10 mouse cellular contexts compared by ENCODE assay signal in genomic region chr7:80379531-80379930, GRCm38 (mm10). TPM values are rescaled to one million over a fixed set of nuclear protein-coding genes. Genes with fewer than 3 reads are reported as not detected.
DNase-seq lines count a peak whose midpoint lies in the region; ATAC-seq and TF ChIP-seq lines count a peak whose summit lies in the region.
"Had no signal": no experiment of that assay in that cellular context is flagged by ENCODE, and none has a peak within 500 bp of the region (broad histone marks: within the 10 kb centered on the region; RNA-seq: fewer than 3 reads in every experiment).

No protein-coding gene starts in this region.

- H3K9me3 ChIP-seq in CH12.LX (replicated peaks; ENCODE audit: low read length), result no peaks in the 10 kb centered on the region

- TF ChIP-seq CTCF in CH12.LX (conservative IDR thresholded peaks at IDR 0.05 in 1 of 2, IDR thresholded peaks at IDR 0.05 in 1 of 2; ENCODE audit: low read depth in 2 of 2, low read length in 2 of 2), result peak; percentile 8 to 57; a peak in 3 of 4 replicates

- TF ChIP-seq RAD21 in CH12.LX (IDR thresholded peaks at IDR 0.05; ENCODE audit: low read depth, low read length), result peak; percentile 4

- in situ Hi-C loops in CH12.LX (cut with MboI; ENCODE audit: low pct_ligation_motif_present, low pct_unique_long_range_greater_than_20kb, low sequenced_read_pairs), result loop anchor here (5.0 to 25.0 kb wide), 3 partner anchors 37 to 458 kb away; partner anchors contain the start of genes Hddc3, Iqgap1 and Unc45a

- 0 out of 2 replicates have a peak, but pooled peaks have one; percentile 24 for ATAC-seq in common myeloid progenitor, adult 5-6 weeks (replicated peaks; ENCODE audit: low read depth, poor library complexity, severe bottlenecking)
- peak; percentile 49 for ATAC-seq in megakaryocyte progenitor cell, adult 5-6 weeks (replicated peaks; ENCODE audit: poor library complexity)

- no peak for TF ChIP-seq POLR2A in CH12.LX (IDR thresholded peaks at IDR 0.05; ENCODE audit: low read depth, low read length)

- no peak overlapping the region for H3K4me3 ChIP-seq in CH12.LX (replicated peaks in 1 of 3; ENCODE audit: low read depth in 2 of 3, low read length in 2 of 3, poor library complexity in 1 of 3)
- H3K4me3 ChIP-seq: myocyte had no signal

- no peak for TF ChIP-seq EP300 in CH12.LX (IDR thresholded peaks at IDR 0.05; ENCODE audit: low read length)

- no peaks in the 10 kb centered on the region for H3K27me3 ChIP-seq in CH12.LX (replicated peaks)

- H3K4me2 ChIP-seq in CH12.LX (ENCODE audit: insufficient read depth, low read depth, poor library complexity, severe bottlenecking), result no peak overlapping the region

- DNase-seq in heart, postnatal 4 days, result peak; percentile 47
- DNase-seq in heart, adult 9 months (ENCODE audit: low spot score in 2 of 2), result no peak
- DNase-seq in CH12.LX (ENCODE audit: extremely low read depth), result peak; percentile 27
- no peak for DNase-seq in layer of hippocampus, adult 8-10 months (ENCODE audit: low spot score in 2 of 2)
- DNase-seq in frontal cortex, postnatal 10 days (ENCODE audit: low spot score in 2 of 2), result no peak
- DNase-seq in ovary, postnatal 14 days (ENCODE audit: low spot score), result no peak
- DNase-seq: cerebellum, adult 8-10 months had no signal

- H3K79me2 ChIP-seq in CH12.LX (replicated peaks; ENCODE audit: control insufficient read depth, extremely low read depth, insufficient read depth, poor library complexity, severe bottlenecking), result no peaks in the 10 kb centered on the region

- no peak overlapping the region for H3K27ac ChIP-seq in CH12.LX (ENCODE audit: insufficient read depth, low read depth)

- peaks cover 14 to 30% of the 10 kb centered on the region in 2 experiments for H3K4me1 ChIP-seq in CH12.LX (ENCODE audit: control insufficient read depth in 1 of 2, insufficient read depth in 2 of 2)

- H3K9ac ChIP-seq in CH12.LX (ENCODE audit: insufficient read depth, low read depth), result no peak overlapping the region

- H3K36me3 ChIP-seq in CH12.LX (replicated peaks in 1 of 2; ENCODE audit: control insufficient read depth in 1 of 2, insufficient read depth in 1 of 2, low read length in 1 of 2), result peaks cover 44 to 75% of the 10 kb centered on the region in 2 experiments

- dilution Hi-C loops in CH12.LX (cut with MboI; ENCODE audit: extremely low pct_ligation_motif_present, extremely low pct_unique_long_range_greater_than_20kb, low sequenced_read_pairs), result loop anchor here (25.0 kb wide), 1 partner anchor 183 kb away; no protein-coding TSS in a partner anchor

TF ChIP-seq in CH12.LX, 34 proteins besides CTCF, POLR2A, EP300 and RAD21:
- no peak for TF ChIP-seq ZKSCAN1 (IDR thresholded peaks at IDR 0.05; ENCODE audit: borderline replicate concordance, low read depth, low read length)
- peak; percentile 20; the same call in 1 of the 2 replicates for TF ChIP-seq SMC3 (IDR thresholded peaks at IDR 0.05; ENCODE audit: low read depth, low read length)

RNA-seq across cellular contexts. Expression of gene Fes, which starts 8.2 kb away (rescaled TPM):
- total RNA-seq in heart, postnatal 4 days (2021), result 10 to 100 TPM; 16.4 to 21.5 TPM
- total RNA-seq in CH12.LX (2012; rRNA removed), result 7.1 and 9.8 TPM in 2 replicates
- total RNA-seq in CH12.LX (2014; rRNA removed), result 4.3 and 6.5 TPM in 2 replicates
- 11.7 and 16.2 TPM in 2 replicates for polyA plus RNA-seq in CH12.LX (2012; ENCODE audit: insufficient read length, low read depth)
- total RNA-seq in common myeloid progenitor, adult 5-6 weeks (2017), result 70.4 and 105 TPM in 2 replicates
- 117 and 126 TPM in 2 replicates for total RNA-seq in megakaryocyte progenitor cell, adult 5-6 weeks (2015)
- 97.6 and 158 TPM in 2 replicates for total RNA-seq in megakaryocyte progenitor cell, adult 5-6 weeks (2017)
- total RNA-seq in layer of hippocampus, adult 8-10 months (2022), result 10 to 100 TPM in 2 of 4 experiments, 1 to 10 TPM in 2; 7.0 to 20.0 (median 14.1) TPM

RNA-seq across cellular contexts. Expression of gene Man2a2, which starts 8.4 kb away (rescaled TPM):
- 10 to 100 TPM; 65.0 to 65.6 TPM for total RNA-seq in heart, postnatal 4 days (2021)
- total RNA-seq in CH12.LX (2012; rRNA removed), result 46.3 and 48.3 TPM in 2 replicates
- total RNA-seq in CH12.LX (2014; rRNA removed), result 12.5 and 14.3 TPM in 2 replicates
- 33.6 and 44.3 TPM in 2 replicates for polyA plus RNA-seq in CH12.LX (2012; ENCODE audit: insufficient read length, low read depth)
- total RNA-seq in common myeloid progenitor, adult 5-6 weeks (2017), result 36.1 and 38.4 TPM in 2 replicates
- 31.2 and 32.6 TPM in 2 replicates for total RNA-seq in megakaryocyte progenitor cell, adult 5-6 weeks (2015)
- total RNA-seq in megakaryocyte progenitor cell, adult 5-6 weeks (2017), result 37.9 and 44.0 TPM in 2 replicates
- 100 to 1,000 TPM; 161 to 192 (median 173) TPM for total RNA-seq in layer of hippocampus, adult 8-10 months (2022)

RNA-seq across cellular contexts. Expression of gene Furin, which starts 25.7 kb away (rescaled TPM):
- 100 to 1,000 TPM; 104 to 113 TPM for total RNA-seq in heart, postnatal 4 days (2021)
- 11.1 and 13.5 TPM in 2 replicates for total RNA-seq in CH12.LX (2012; rRNA removed)
- total RNA-seq in CH12.LX (2014; rRNA removed), result 1.1 and 1.5 TPM in 2 replicates
- 17.0 and 20.9 TPM in 2 replicates for polyA plus RNA-seq in CH12.LX (2012; ENCODE audit: insufficient read length, low read depth)
- total RNA-seq in common myeloid progenitor, adult 5-6 weeks (2017), result 12.2 and 14.4 TPM in 2 replicates
- 13.8 and 15.6 TPM in 2 replicates for total RNA-seq in megakaryocyte progenitor cell, adult 5-6 weeks (2015)
- total RNA-seq in megakaryocyte progenitor cell, adult 5-6 weeks (2017), result 7.2 and 10.2 TPM in 2 replicates
- 10 to 100 TPM; 36.1 to 43.8 (median 39.7) TPM for total RNA-seq in layer of hippocampus, adult 8-10 months (2022)

RNA-seq across cellular contexts. Expression of gene Hddc3, which starts 36.6 kb away (rescaled TPM):
- 10 to 100 TPM; 40.9 to 42.1 TPM for total RNA-seq in heart, postnatal 4 days (2021)
- total RNA-seq in CH12.LX (2012; rRNA removed), result 9.6 and 12.6 TPM in 2 replicates
- 3.1 and 5.5 TPM in 2 replicates for total RNA-seq in CH12.LX (2014; rRNA removed)
- polyA plus RNA-seq in CH12.LX (2012; ENCODE audit: insufficient read length, low read depth), result 2.6 and 4.6 TPM in 2 replicates
- 10.5 and 18.4 TPM in 2 replicates for total RNA-seq in common myeloid progenitor, adult 5-6 weeks (2017)
- total RNA-seq in megakaryocyte progenitor cell, adult 5-6 weeks (2015), result 15.1 and 20.4 TPM in 2 replicates
- total RNA-seq in megakaryocyte progenitor cell, adult 5-6 weeks (2017), result 9.1 and 24.0 TPM in 2 replicates
- total RNA-seq in layer of hippocampus, adult 8-10 months (2022), result 10 to 100 TPM; 37.7 to 55.7 (median 49.0) TPM

RNA-seq across cellular contexts. Expression of gene Unc45a, which starts 38.7 kb away (rescaled TPM):
- 10 to 100 TPM; 22.9 to 24.9 TPM for total RNA-seq in heart, postnatal 4 days (2021)
- total RNA-seq in CH12.LX (2012; rRNA removed) (21.8 and 22.6 TPM in 2 replicates), CH12.LX (2014; rRNA removed) (7.9 and 13.8 TPM in 2 replicates)
- polyA plus RNA-seq in CH12.LX (2012; ENCODE audit: insufficient read length, low read depth), result 16.8 and 22.2 TPM in 2 replicates
- total RNA-seq in common myeloid progenitor, adult 5-6 weeks (2017), result 15.3 and 15.8 TPM in 2 replicates
- 5.4 TPM in 2 replicates for total RNA-seq in megakaryocyte progenitor cell, adult 5-6 weeks (2015)
- total RNA-seq in megakaryocyte progenitor cell, adult 5-6 weeks (2017), result 15.6 and 16.6 TPM in 2 replicates
- total RNA-seq in layer of hippocampus, adult 8-10 months (2022), result 10 to 100 TPM; 35.5 to 47.2 (median 40.6) TPM

Comparison
In these comparisons a context has a peak if more than half of its experiments do, and no peak if none do; other contexts are left out.
1. DNase-seq: peak in heart, postnatal 4 days (single experiment) and CH12.LX (single experiment); none in heart, adult 9 months (0 of 2), layer of hippocampus, adult 8-10 months (0 of 2), frontal cortex, postnatal 10 days (0 of 2) and ovary, postnatal 14 days (single experiment).